Mouse (Mus musculus): ENCODE measurements at regions not wholly inside any gene's neighbourhood (a gene's known extent, or its start where the extent isn't known, plus 50 kb on each side); places are given as distances from the start of the nearest gene placed in this dataset.
A peak's percentile ranks its signal among the peaks of the same experiment; 100 is the strongest.

GRCm38 (mm10) chr1:185519811-185520210, 65.2 kb downstream of the Slc30a10 start:
- no peak for ATAC-seq (ENCODE audit: low TSS enrichment)

- no peak for ATAC-seq (ENCODE audit: low TSS enrichment)
Measured at GRCm38 (mm10) chr1:185524020-185524419, 69.4 kb downstream of the Slc30a10 start.

- ATAC-seq (ENCODE audit: low TSS enrichment), result no peak
Measured at GRCm38 (mm10) chr1:185533471-185533870, 78.8 kb downstream of the Slc30a10 start.

- no peak for ATAC-seq (ENCODE audit: low TSS enrichment)
Measured at GRCm38 (mm10) chr1:185534129-185534528, 79.5 kb downstream of the Slc30a10 start.

GRCm38 (mm10) chr1:185535321-185535720, 80.7 kb downstream of the Slc30a10 start:
- ATAC-seq (ENCODE audit: low TSS enrichment), result no peak

GRCm38 (mm10) chr1:185537236-185537635, 82.6 kb downstream of the Slc30a10 start:
- ATAC-seq (ENCODE audit: low TSS enrichment), result no peak

GRCm38 (mm10) chr1:185539458-185539857, 84.8 kb downstream of the Slc30a10 start:
- no peak for ATAC-seq (ENCODE audit: low TSS enrichment)

- ATAC-seq (ENCODE audit: low TSS enrichment), result peak; percentile 57
Measured at GRCm38 (mm10) chr1:185546346-185546745, 91.7 kb downstream of the Slc30a10 start.

GRCm38 (mm10) chr1:185572761-185573530, 118.3 kb downstream of the Slc30a10 start:
- no peak for ATAC-seq (ENCODE audit: low TSS enrichment)

GRCm38 (mm10) chr1:185574978-185575377, 120.3 kb downstream of the Slc30a10 start:
- ATAC-seq (ENCODE audit: low TSS enrichment), result no peak

- no peak for ATAC-seq (ENCODE audit: low TSS enrichment)
Measured at GRCm38 (mm10) chr1:185579824-185580223, 125.2 kb downstream of the Slc30a10 start.

GRCm38 (mm10) chr1:185585191-185585870, 130.7 kb downstream of the Slc30a10 start:
- ATAC-seq (ENCODE audit: low TSS enrichment), result no peak

- ATAC-seq (ENCODE audit: low TSS enrichment), result no peak
Measured at GRCm38 (mm10) chr1:185587671-185588347, 133.2 kb downstream of the Slc30a10 start.

- ATAC-seq (ENCODE audit: low TSS enrichment), result no peak
Measured at GRCm38 (mm10) chr1:185588348-185588719, 133.7 kb downstream of the Slc30a10 start.

- ATAC-seq (ENCODE audit: low TSS enrichment), result no peak
Measured at GRCm38 (mm10) chr1:185596815-185597214, 142.2 kb downstream of the Slc30a10 start.

- ATAC-seq (ENCODE audit: low TSS enrichment), result no peak
Measured at GRCm38 (mm10) chr1:185598514-185598913, 143.9 kb downstream of the Slc30a10 start.

GRCm38 (mm10) chr1:185601166-185601565, 146.5 kb downstream of the Slc30a10 start:
- ATAC-seq (ENCODE audit: low TSS enrichment), result no peak

GRCm38 (mm10) chr1:185605996-185606395, 151.3 kb downstream of the Slc30a10 start:
- ATAC-seq (ENCODE audit: low TSS enrichment), result no peak

GRCm38 (mm10) chr1:185607611-185608010, 153.0 kb downstream of the Slc30a10 start:
- no peak for ATAC-seq (ENCODE audit: low TSS enrichment)

GRCm38 (mm10) chr1:185608440-185608839, 153.8 kb downstream of the Slc30a10 start:
- no peak for ATAC-seq (ENCODE audit: low TSS enrichment)

GRCm38 (mm10) chr1:185610586-185610985, 155.9 kb downstream of the Slc30a10 start:
- ATAC-seq (ENCODE audit: low TSS enrichment), result no peak

GRCm38 (mm10) chr1:185615819-185616429, 161.3 kb downstream of the Slc30a10 start:
- no peak for ATAC-seq (ENCODE audit: low TSS enrichment)
